Mouse (Mus musculus) brown adipose tissue, adult 24 weeks (tissue): ENCODE data around the gene Elavl1. TPM values are rescaled to one million over a fixed set of nuclear protein-coding genes. Genes with fewer than 3 reads are reported as not detected.
A peak's percentile ranks its signal among the peaks of the same experiment; 100 is the strongest.

Source experiments
- H3K27ac ChIP-seq: fragments of 200-500 bp; replicated peaks from 2 replicates; pipeline ENCODE4 v1.5.1; 2012; ENCODE audit warnings: low read depth, mild to moderate bottlenecking, low read length
- H3K4me1 ChIP-seq: fragments of 200-500 bp; 2 replicates; pipeline ENCODE4 v1.6.1; 2012; ENCODE audit warnings: low read length, mixed read lengths; ENCODE audit not compliant: control insufficient read depth, insufficient read depth, insufficient read length
- H3K4me3 ChIP-seq: fragments of 200-500 bp; 2 replicates; pipeline ENCODE4 v1.5.1; 2012; ENCODE audit warnings: low read depth, mild to moderate bottlenecking, low read length, moderate library complexity; ENCODE audit not compliant: insufficient read depth
- polyA plus RNA-seq: library from polyadenylated mRNA; stranded (reverse); fragments of >200 nt; gene quantifications from 2 replicates; pipeline ENCODE4 v1.2.4, GENCODE M21; 2012; ENCODE audit not compliant: missing spikeins, insufficient read depth, insufficient read length

Elavl1 gene
- polyA plus RNA-seq, 1 experiment = 29.5 TPM

GRCm38 (mm10) chr8:4238434-4239192 lies 86.6 kb downstream of the Elavl1 start, which contains the start of the genes Map2k7 and Gm49320:
Gene Map2k7 (plus strand): TSS chr8:4238740.
Gene Gm49320 (plus strand): TSS chr8:4238865.
- peak within 1 kb of the TSS; percentile 77 for H3K4me3 ChIP-seq
- H3K27ac ChIP-seq = peak within 1 kb of the TSS; percentile 89
- H3K4me1 ChIP-seq = peaks cover 5% of the 10 kb centered on the region

GRCm38 (mm10) chr8:4237814-4238433 lies 87.3 kb downstream of the Elavl1 start:
- Histone ChIP-seq H3K4me1 (peaks cover 5% of the 10 kb centered on the region), H3K27ac (peak overlapping the region; percentile 89), H3K4me3 (peak overlapping the region; percentile 65)

Other genes with a start within 250 kb of the Elavl1 start
- gene Cd209f, start 219.6 kb downstream of the Elavl1 start, polyA plus RNA-seq = 12.1 and 18.7 TPM in 2 replicates
- gene Cd209g, start 191.3 kb downstream of the Elavl1 start, polyA plus RNA-seq = 3.6 and 8.0 TPM in 2 replicates
- 11.1 and 12.3 TPM in 2 replicates for gene Evi5l, start 158.8 kb downstream of the Elavl1 start, polyA plus RNA-seq
- 0.28 TPM in 1 of 2 replicates, not detected in the other for gene Prr36, start 108.0 kb downstream of the Elavl1 start, polyA plus RNA-seq
- gene Lrrc8e, start 98.6 kb downstream of the Elavl1 start, polyA plus RNA-seq = not detected in 2 replicates
- 29.3 and 35.9 TPM in 2 replicates for gene Map2k7, start 86.7 kb downstream of the Elavl1 start, polyA plus RNA-seq
- gene Gm49320, start 86.5 kb downstream of the Elavl1 start, polyA plus RNA-seq = not detected in 2 replicates
- gene Tgfbr3l, start 77.2 kb downstream of the Elavl1 start, polyA plus RNA-seq = 1.5 TPM in 1 of 2 replicates, not detected in the other
- gene Snapc2, start 72.3 kb downstream of the Elavl1 start, polyA plus RNA-seq = 11.6 and 13.5 TPM in 2 replicates
- gene Ctxn1, start 66.1 kb downstream of the Elavl1 start, polyA plus RNA-seq = 1.7 TPM in 1 of 2 replicates, not detected in the other
- gene Timm44, start 49.5 kb downstream of the Elavl1 start, polyA plus RNA-seq = 145 and 147 TPM in 2 replicates
- 8.4 and 12.7 TPM in 2 replicates for gene Ccl25, start 203 bp downstream of the Elavl1 start, polyA plus RNA-seq
- gene Cers4, start 167.6 kb upstream of the Elavl1 start, polyA plus RNA-seq = 5.7 and 6.6 TPM in 2 replicates